Mouse (Mus musculus) midbrain, embryonic 12.5 days (tissue): ENCODE data around the gene Klhl4. TPM values are rescaled to one million over a fixed set of nuclear protein-coding genes. Genes with fewer than 3 reads are reported as not detected.
A peak's percentile ranks its signal among the peaks of the same experiment; 100 is the strongest.

Source experiments
- ATAC-seq: fragments of 200-750 bp; cut with Nextera tagmentation; 2 replicates; pipeline ENCODE4 v1.8.0; 2017; ENCODE audit warnings: low read depth, moderate TSS enrichment, moderate library complexity; ENCODE audit not compliant: low FRiP score
- H3K27ac ChIP-seq: fragments of 300-500 bp; sonication (generic); replicated peaks from 2 replicates; pipeline ENCODE4 v1.5.1; 2016; ENCODE audit warnings: mild to moderate bottlenecking
- H3K27me3 ChIP-seq: fragments of 300-500 bp; sonication (generic); 2 replicates; pipeline ENCODE4 v1.6.1; 2016; ENCODE audit warnings: mild to moderate bottlenecking
- H3K36me3 ChIP-seq: fragments of 300-500 bp; sonication (generic); 2 replicates; pipeline ENCODE4 v1.6.1; 2016
- H3K4me1 ChIP-seq: fragments of 300-500 bp; sonication (generic); 2 replicates; pipeline ENCODE4 v1.6.1; 2016
- H3K4me2 ChIP-seq: fragments of 300-500 bp; sonication (generic); replicated peaks from 2 replicates; pipeline ENCODE4 v1.6.1; 2016; ENCODE audit warnings: mild to moderate bottlenecking, moderate library complexity
- H3K4me3 ChIP-seq: fragments of 300-500 bp; sonication (generic); 2 replicates; pipeline ENCODE4 v1.5.1; 2016; ENCODE audit warnings: mild to moderate bottlenecking
- H3K9ac ChIP-seq: fragments of 300-500 bp; sonication (generic); replicated peaks from 2 replicates; pipeline ENCODE4 v1.6.1; 2016; ENCODE audit warnings: mild to moderate bottlenecking, moderate library complexity
- H3K9me3 ChIP-seq: fragments of 300-500 bp; sonication (generic); 2 replicates; pipeline ENCODE4 v1.6.1; 2016; ENCODE audit warnings: mild to moderate bottlenecking
- WGBS: fragments of 180-500 bp; shearing (Covaris S2); methylation state at CpG from one replicate; pipeline ENCODE4 v1.1.7; 2016; 5-methylcytosine and 5-hydroxymethylcytosine counted together
- polyA plus RNA-seq: library from polyadenylated mRNA; unstranded; fragments of >200 nt; fragmentation: Nextera tagmentation; extraction: Ambion mirVana; gene quantifications from 2 replicates; pipeline ENCODE4 v1.2.1, GENCODE M21; 2016

The Klhl4 gene
- 3.9 and 4.4 TPM in 2 replicates for polyA plus RNA-seq

- H3K36me3 ChIP-seq = no peaks in the 10 kb centered on the region
- no peaks in the 10 kb centered on the region for H3K4me1 ChIP-seq
- H3K9me3 ChIP-seq = no peaks in the 10 kb centered on the region
- WGBS = 39% methylated on average over 14 of the region's 14 CpGs
- peak within 1 kb of the TSS; percentile 46 for H3K4me2 ChIP-seq
- peak within 1 kb of the TSS; percentile 26 for H3K4me3 ChIP-seq
- peak; percentile 93 for ATAC-seq
- no peaks in the 10 kb centered on the region for H3K27me3 ChIP-seq
- no peak within 1 kb of the TSS for H3K27ac ChIP-seq
- no peak within 1 kb of the TSS for H3K9ac ChIP-seq
These were observed at the start of gene Klhl4 for GRCm38 (mm10) chrX:114473782-114474731. TSS of gene Klhl4 (plus strand) at chrX:114474333.

- Histone ChIP-seq H3K27me3 (no peaks in the 10 kb centered on the region), H3K9ac (no peak overlapping the region), H3K4me1 (no peaks in the 10 kb centered on the region), H3K27ac (no peak overlapping the region), H3K4me3 (no peak overlapping the region), H3K4me2 (no peak overlapping the region), H3K9me3 (no peaks in the 10 kb centered on the region), H3K36me3 (no peaks in the 10 kb centered on the region)
- no peak for ATAC-seq
These were observed 10.0 kb downstream of the Klhl4 start for GRCm38 (mm10) chrX:114484153-114484552.

- no peak overlapping the region for H3K4me3 ChIP-seq
- H3K27me3 ChIP-seq = no peaks in the 10 kb centered on the region
- no peak for ATAC-seq
- no peak overlapping the region for H3K9ac ChIP-seq
- no peaks in the 10 kb centered on the region for H3K36me3 ChIP-seq
- H3K27ac ChIP-seq = no peak overlapping the region
- H3K9me3 ChIP-seq = no peaks in the 10 kb centered on the region
- no peak overlapping the region for H3K4me2 ChIP-seq
- H3K4me1 ChIP-seq = no peaks in the 10 kb centered on the region
These were observed 12.6 kb downstream of the Klhl4 start for GRCm38 (mm10) chrX:114486691-114487090.

- no peak overlapping the region for H3K4me2 ChIP-seq
- no peak overlapping the region for H3K4me3 ChIP-seq
- no peaks in the 10 kb centered on the region for H3K4me1 ChIP-seq
- no peak for ATAC-seq
- no peaks in the 10 kb centered on the region for H3K9me3 ChIP-seq
- no peak overlapping the region for H3K9ac ChIP-seq
- H3K36me3 ChIP-seq = no peaks in the 10 kb centered on the region
- WGBS = 35% methylated on average over 3 of the region's 3 CpGs
- H3K27ac ChIP-seq = no peak overlapping the region
- no peaks in the 10 kb centered on the region for H3K27me3 ChIP-seq
These were observed 84.0 kb downstream of the Klhl4 start for GRCm38 (mm10) chrX:114558141-114558540.

GRCm38 (mm10) chrX:114582311-114582710 lies 108.2 kb downstream of the Klhl4 start:
- no peak overlapping the region for H3K9ac ChIP-seq
- no peak overlapping the region for H3K4me2 ChIP-seq
- 73% methylated on average over 1 of the region's 1 CpGs for WGBS
- H3K4me3 ChIP-seq = no peak overlapping the region
- no peaks in the 10 kb centered on the region for H3K36me3 ChIP-seq
- no peaks in the 10 kb centered on the region for H3K27me3 ChIP-seq
- no peak for ATAC-seq
- no peak overlapping the region for H3K27ac ChIP-seq
- H3K4me1 ChIP-seq = no peaks in the 10 kb centered on the region
- H3K9me3 ChIP-seq = no peaks in the 10 kb centered on the region
